Mouse (Mus musculus): ENCODE data around the gene Tubal3. TPM values are rescaled to one million over a fixed set of nuclear protein-coding genes. Genes with fewer than 3 reads are reported as not detected.

Tubal3 gene
- total and polyA plus RNA-seq, 3 experiments = 0.07 TPM; not detected in 2

DNA sequence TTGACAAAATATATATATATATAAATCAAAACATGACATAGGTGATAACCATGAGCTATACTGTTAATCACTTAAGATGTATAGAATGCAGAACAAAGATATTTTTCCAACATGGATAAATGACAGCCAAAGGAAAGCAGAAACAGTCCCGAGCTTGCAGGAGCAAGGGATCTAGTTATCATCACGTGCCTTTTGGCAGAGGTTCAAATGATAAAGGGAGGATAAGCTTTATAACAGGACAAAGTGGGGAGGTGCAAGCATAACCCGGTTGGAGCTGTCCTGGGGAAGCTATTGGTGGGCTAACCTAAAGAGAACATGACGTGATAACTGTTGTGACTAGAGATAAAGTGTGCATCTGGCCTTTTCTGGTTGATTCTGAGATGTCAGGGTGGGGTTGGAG lies 4.6 kb upstream of the Tubal3 start:
- Histone ChIP-seq H3K4me3 (replicated peaks in 1 of 3; ENCODE audit: low read depth in 2 of 3, low read length in 2 of 3, poor library complexity in 1 of 3) (no peak overlapping the region), H3K9me3 (replicated peaks; ENCODE audit: low read length) (peaks cover 5% of the 10 kb centered on the region), H3K9ac (ENCODE audit: insufficient read depth, low read depth) (no peak overlapping the region), H3K27ac (ENCODE audit: insufficient read depth, low read depth) (no peak overlapping the region), H3K4me1 (ENCODE audit: control insufficient read depth in 1 of 2, insufficient read depth in 2 of 2) (peaks cover 0 to 24% of the 10 kb centered on the region in 2 experiments; a peak in 2 of 4 replicates), H3K27me3 (replicated peaks) (no peaks in the 10 kb centered on the region), H3K4me2 (ENCODE audit: insufficient read depth, low read depth, poor library complexity, severe bottlenecking) (no peak overlapping the region), H3K79me2 (replicated peaks; ENCODE audit: control insufficient read depth, extremely low read depth, insufficient read depth, poor library complexity, severe bottlenecking) (peaks cover 5% of the 10 kb centered on the region), H3K36me3 (replicated peaks in 1 of 2; ENCODE audit: control insufficient read depth in 1 of 2, insufficient read depth in 1 of 2, low read length in 1 of 2) (peaks cover 3 to 39% of the 10 kb centered on the region in 2 experiments)
- no peak for TF ChIP-seq EP300 (IDR thresholded peaks at IDR 0.05; ENCODE audit: low read length)
- in situ Hi-C loops (cut with MboI; ENCODE audit: low pct_ligation_motif_present, low pct_unique_long_range_greater_than_20kb, low sequenced_read_pairs) (loop anchor here (25.0 kb wide), 1 partner anchor 501 kb away; no protein-coding TSS in a partner anchor), dilution Hi-C loops (cut with MboI; ENCODE audit: extremely low pct_ligation_motif_present, extremely low pct_unique_long_range_greater_than_20kb, low sequenced_read_pairs) (no loop called here)
- no peak for DNase-seq (ENCODE audit: extremely low read depth)

DNA sequence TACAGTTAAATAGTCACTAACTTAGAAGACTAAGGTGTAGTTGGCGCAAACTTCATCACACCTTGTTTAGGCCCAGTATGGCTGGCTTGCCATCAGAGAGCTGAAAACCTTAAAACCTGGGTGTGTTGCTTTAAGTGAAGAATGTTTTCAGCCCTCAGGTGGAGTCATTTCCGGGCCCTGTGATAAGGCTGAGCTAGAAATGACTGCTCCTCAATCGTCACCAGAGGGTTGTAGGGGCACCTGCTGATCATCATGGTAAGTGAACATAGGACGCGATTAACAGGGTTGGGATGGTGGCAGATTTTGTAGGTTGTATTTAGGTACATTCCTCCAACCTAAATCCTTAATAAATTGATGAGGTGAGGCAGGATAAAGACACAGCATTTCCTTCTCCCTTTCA lies 6.4 kb downstream of the Tubal3 start:
- no peak for DNase-seq (ENCODE audit: extremely low read depth)
- Histone ChIP-seq H3K36me3 (replicated peaks in 1 of 2; ENCODE audit: control insufficient read depth in 1 of 2, insufficient read depth in 1 of 2, low read length in 1 of 2) (no peaks in the 10 kb centered on the region), H3K9ac (ENCODE audit: insufficient read depth, low read depth) (no peak overlapping the region), H3K27ac (ENCODE audit: insufficient read depth, low read depth) (no peak overlapping the region), H3K79me2 (replicated peaks; ENCODE audit: control insufficient read depth, extremely low read depth, insufficient read depth, poor library complexity, severe bottlenecking) (no peaks in the 10 kb centered on the region), H3K4me1 (ENCODE audit: control insufficient read depth in 1 of 2, insufficient read depth in 2 of 2) (no peaks in the 10 kb centered on the region), H3K9me3 (replicated peaks; ENCODE audit: low read length) (no peaks in the 10 kb centered on the region), H3K4me2 (ENCODE audit: insufficient read depth, low read depth, poor library complexity, severe bottlenecking) (no peak overlapping the region), H3K4me3 (replicated peaks in 1 of 3; ENCODE audit: low read depth in 2 of 3, low read length in 2 of 3, poor library complexity in 1 of 3) (no peak overlapping the region), H3K27me3 (replicated peaks) (no peaks in the 10 kb centered on the region)
- TF ChIP-seq TBP (conservative IDR thresholded peaks at IDR 0.05; ENCODE audit: low read depth, low read length) = no peak
- TF ChIP-seq ELF1 (IDR thresholded peaks at IDR 0.05; ENCODE audit: low read depth, low read length) = no peak
- TF ChIP-seq MXI1 (IDR thresholded peaks at IDR 0.05; ENCODE audit: low read depth, low read length) = no peak
- no peak for TF ChIP-seq POLR2AphosphoS2 (IDR thresholded peaks at IDR 0.05; ENCODE audit: low read depth, low read length)
- TF ChIP-seq JUND (conservative IDR thresholded peaks at IDR 0.05; ENCODE audit: low read depth, low read length) = no peak
- no peak for TF ChIP-seq E2F4 (IDR thresholded peaks at IDR 0.05; ENCODE audit: insufficient replicate concordance, low read depth, low read length)
- no peak for TF ChIP-seq HCFC1 (IDR thresholded peaks at IDR 0.05; ENCODE audit: low read depth, low read length)
- in situ Hi-C loops (cut with MboI; ENCODE audit: low pct_ligation_motif_present, low pct_unique_long_range_greater_than_20kb, low sequenced_read_pairs) (loop anchor here (25.0 kb wide), 1 partner anchor 512 kb away; no protein-coding TSS in a partner anchor), dilution Hi-C loops (cut with MboI; ENCODE audit: extremely low pct_ligation_motif_present, extremely low pct_unique_long_range_greater_than_20kb, low sequenced_read_pairs) (no loop called here)

DNA sequence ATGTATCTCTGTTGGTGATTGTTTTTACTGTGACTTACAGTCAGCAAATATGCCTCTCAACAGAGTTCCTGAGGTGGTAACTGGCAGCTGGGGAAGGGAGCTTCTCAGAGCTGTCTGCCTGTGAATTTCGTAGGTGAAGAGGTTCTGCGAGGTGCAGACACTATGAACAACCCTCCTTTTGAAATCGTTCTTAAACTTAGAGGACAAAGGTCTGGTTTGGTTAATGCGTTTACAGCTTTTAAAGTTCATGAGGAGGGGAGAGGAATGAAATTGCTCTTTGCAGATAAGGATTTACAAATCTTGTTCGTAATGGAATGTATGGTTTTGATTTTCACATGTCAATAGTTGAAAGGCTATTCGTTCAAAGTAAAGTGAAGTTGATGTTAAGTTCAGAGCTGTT lies 7.6 kb downstream of the Tubal3 start:
- dilution Hi-C loops (cut with MboI; ENCODE audit: extremely low pct_ligation_motif_present, extremely low pct_unique_long_range_greater_than_20kb, low sequenced_read_pairs) (no loop called here), in situ Hi-C loops (cut with MboI; ENCODE audit: low pct_ligation_motif_present, low pct_unique_long_range_greater_than_20kb, low sequenced_read_pairs) (no loop called here)
- DNase-seq (ENCODE audit: extremely low read depth) = no peak
- Histone ChIP-seq H3K79me2 (replicated peaks; ENCODE audit: control insufficient read depth, extremely low read depth, insufficient read depth, poor library complexity, severe bottlenecking) (no peaks in the 10 kb centered on the region), H3K27me3 (replicated peaks) (no peaks in the 10 kb centered on the region), H3K9me3 (replicated peaks; ENCODE audit: low read length) (no peaks in the 10 kb centered on the region), H3K36me3 (replicated peaks in 1 of 2; ENCODE audit: control insufficient read depth in 1 of 2, insufficient read depth in 1 of 2, low read length in 1 of 2) (no peaks in the 10 kb centered on the region), H3K4me1 (ENCODE audit: control insufficient read depth in 1 of 2, insufficient read depth in 2 of 2) (no peaks in the 10 kb centered on the region), H3K9ac (ENCODE audit: insufficient read depth, low read depth) (no peak overlapping the region), H3K4me2 (ENCODE audit: insufficient read depth, low read depth, poor library complexity, severe bottlenecking) (no peak overlapping the region), H3K27ac (ENCODE audit: insufficient read depth, low read depth) (no peak overlapping the region), H3K4me3 (replicated peaks in 1 of 3; ENCODE audit: low read depth in 2 of 3, low read length in 2 of 3, poor library complexity in 1 of 3) (no peak overlapping the region)
- TF ChIP-seq MXI1 (IDR thresholded peaks at IDR 0.05; ENCODE audit: low read depth, low read length) = no peak
